Mouse (Mus musculus) midbrain, embryonic 14.5 days (tissue): ENCODE results near the gene Myo15b. TPM values are rescaled to one million over a fixed set of nuclear protein-coding genes. Genes with fewer than 3 reads are reported as not detected.

Experiments used
- ATAC-seq: fragments of 200-750 bp; cut with Nextera tagmentation; 2 replicates; pipeline ENCODE4 v1.8.0; 2017; ENCODE audit warnings: moderate number of reproducible peaks, moderate library complexity; ENCODE audit not compliant: low FRiP score, low TSS enrichment
- DNase-seq: peaks from one replicate; pipeline ENCODE4 v3.0.0-alpha.2; 2015
- H3K27ac ChIP-seq: fragments of 300-500 bp; sonication (generic); replicated peaks from 2 replicates; pipeline ENCODE4 v1.5.1; 2014; ENCODE audit warnings: mild to moderate bottlenecking, low read depth, low read length, moderate library complexity
- H3K27me3 ChIP-seq: fragments of 300-500 bp; sonication (generic); 2 replicates; pipeline ENCODE4 v1.6.1; 2014; ENCODE audit warnings: low read length, control low read depth, mixed read lengths; ENCODE audit not compliant: control insufficient read depth, insufficient read depth
- H3K36me3 ChIP-seq: fragments of 300-500 bp; sonication (generic); 2 replicates; pipeline ENCODE4 v1.6.1; 2014; ENCODE audit warnings: low read length, control low read depth; ENCODE audit not compliant: control insufficient read depth, insufficient read depth
- H3K4me1 ChIP-seq: fragments of 300-500 bp; sonication (generic); 2 replicates; pipeline ENCODE4 v1.6.1; 2014; ENCODE audit warnings: mild to moderate bottlenecking, antibody characterized with exemption, low read length, control low read depth; ENCODE audit not compliant: control insufficient read depth, insufficient read depth
- H3K4me2 ChIP-seq: fragments of 300-500 bp; sonication (generic); 2 replicates; pipeline ENCODE4 v1.6.1; 2014; ENCODE audit warnings: mild to moderate bottlenecking, low read length, moderate library complexity
- H3K4me3 ChIP-seq: fragments of 300-500 bp; sonication (generic); replicated peaks from 2 replicates; pipeline ENCODE4 v1.5.1; 2014; ENCODE audit warnings: low read depth, low read length
- H3K9ac ChIP-seq: fragments of 300-500 bp; sonication (generic); replicated peaks from 2 replicates; pipeline ENCODE4 v1.6.1; 2014; ENCODE audit warnings: mild to moderate bottlenecking, low read length, moderate library complexity
- H3K9me3 ChIP-seq: fragments of 300-500 bp; sonication (generic); 2 replicates; pipeline ENCODE4 v1.6.1; 2016; ENCODE audit warnings: low read length, control low read depth, mixed read lengths; ENCODE audit not compliant: control insufficient read depth
- WGBS: fragments of 180-500 bp; shearing (Covaris S2); extraction: QIAGEN DNeasy Blood & Tissue Kit; methylation state at CpG from one replicate; pipeline ENCODE4 v1.1.7; 2014; 5-methylcytosine and 5-hydroxymethylcytosine counted together
- polyA plus RNA-seq: library from polyadenylated mRNA; unstranded; fragments of >200 nt; fragmentation: Nextera tagmentation; extraction: Ambion mirVana; gene quantifications from 2 replicates; pipeline ENCODE4 v1.2.1, GENCODE M21; 2014

Gene Myo15b
- polyA plus RNA-seq, 1 experiment from 2014 or later, result not detected

GRCm38 (mm10) chr11:115813507-115814296 is 44.5 kb upstream of the Myo15b start, which contains the start of gene Caskin2:
Gene Caskin2 (minus strand): TSS chr11:115813639.
- peak within 1 kb of the TSS; percentile 91 for H3K9ac ChIP-seq
- H3K27ac ChIP-seq, result peak within 1 kb of the TSS; percentile 60
- under 1% methylated on average over 42 of the region's 44 CpGs for WGBS
- no peaks in the 10 kb centered on the region for H3K27me3 ChIP-seq
- peak within 1 kb of the TSS; percentile 94 for H3K4me3 ChIP-seq
- DNase-seq (peak; percentile 98), ATAC-seq (peak; percentile 92)
- no peaks in the 10 kb centered on the region for H3K9me3 ChIP-seq
- H3K36me3 ChIP-seq, result peaks cover 19% of the 10 kb centered on the region
- peaks cover 34% of the 10 kb centered on the region for H3K4me1 ChIP-seq
- peak within 1 kb of the TSS; percentile 75 for H3K4me2 ChIP-seq

- ATAC-seq (peak; percentile 60), DNase-seq (peak; percentile 92)
- Histone ChIP-seq H3K27me3 (no peaks in the 10 kb centered on the region), H3K9me3 (no peaks in the 10 kb centered on the region), H3K27ac (peak within 1 kb of the TSS; percentile 74), H3K4me1 (peaks cover 26% of the 10 kb centered on the region), H3K4me2 (peak within 1 kb of the TSS; percentile 75), H3K4me3 (peak within 1 kb of the TSS; percentile 94), H3K36me3 (peaks cover 21% of the 10 kb centered on the region), H3K9ac (peak within 1 kb of the TSS; percentile 91)
- WGBS, result under 1% methylated on average over 84 of the region's 84 CpGs
These were observed 43.4 kb upstream of the Myo15b start, which contains the start of gene Tsen54 for GRCm38 (mm10) chr11:115814605-115815450. Gene Tsen54 (plus strand): TSS chr11:115814724.

- ATAC-seq (no peak), DNase-seq (no peak)
- H3K27ac ChIP-seq, result no peak overlapping the region
- no peak overlapping the region for H3K9ac ChIP-seq
- peaks cover 44% of the 10 kb centered on the region for H3K36me3 ChIP-seq
- no peak overlapping the region for H3K4me3 ChIP-seq
- 89% methylated on average over 5 of the region's 5 CpGs for WGBS
- no peak overlapping the region for H3K4me2 ChIP-seq
- H3K9me3 ChIP-seq, result no peaks in the 10 kb centered on the region
- H3K4me1 ChIP-seq, result peaks cover 21% of the 10 kb centered on the region
- no peaks in the 10 kb centered on the region for H3K27me3 ChIP-seq
These were observed 40.9 kb upstream of the Myo15b start for GRCm38 (mm10) chr11:115817331-115817730.

- H3K9ac ChIP-seq, result no peak overlapping the region
- DNase-seq (no peak), ATAC-seq (no peak)
- H3K9me3 ChIP-seq, result no peaks in the 10 kb centered on the region
- no peak overlapping the region for H3K4me3 ChIP-seq
- H3K4me1 ChIP-seq, result peaks cover 21% of the 10 kb centered on the region
- no peak overlapping the region for H3K27ac ChIP-seq
- peaks cover 50% of the 10 kb centered on the region for H3K36me3 ChIP-seq
- H3K4me2 ChIP-seq, result no peak overlapping the region
- 88% methylated on average over 16 of the region's 16 CpGs for WGBS
- H3K27me3 ChIP-seq, result peaks cover 16% of the 10 kb centered on the region
These were observed 38.1 kb upstream of the Myo15b start for GRCm38 (mm10) chr11:115819915-115820623.

- DNase-seq (no peak), ATAC-seq (no peak)
- Histone ChIP-seq H3K36me3 (peaks cover 50% of the 10 kb centered on the region), H3K9me3 (no peaks in the 10 kb centered on the region), H3K4me3 (no peak overlapping the region), H3K4me2 (no peak overlapping the region), H3K27me3 (peaks cover 25% of the 10 kb centered on the region), H3K4me1 (peaks cover 12% of the 10 kb centered on the region), H3K9ac (no peak overlapping the region), H3K27ac (no peak overlapping the region)
- 83% methylated on average over 4 of the region's 4 CpGs for WGBS
These were observed 37.2 kb upstream of the Myo15b start for GRCm38 (mm10) chr11:115821001-115821400.

- Histone ChIP-seq H3K36me3 (peaks cover 34% of the 10 kb centered on the region), H3K4me2 (peak within 1 kb of the TSS; percentile 93), H3K9ac (peak within 1 kb of the TSS; percentile 36), H3K9me3 (no peaks in the 10 kb centered on the region), H3K4me3 (peak within 1 kb of the TSS; percentile 48), H3K27me3 (peaks cover 26% of the 10 kb centered on the region), H3K27ac (no peak within 1 kb of the TSS), H3K4me1 (peaks cover 11% of the 10 kb centered on the region)
- ATAC-seq, result peak; percentile 86
- peak; percentile 88 for DNase-seq
- under 1% methylated on average over 87 of the region's 87 CpGs for WGBS
These were observed 34.1 kb upstream of the Myo15b start, which contains the start of gene Llgl2 for GRCm38 (mm10) chr11:115823774-115824740. Gene Llgl2 (plus strand): TSS chr11:115824049.

- Histone ChIP-seq H3K27ac (no peak overlapping the region), H3K27me3 (peaks cover 26% of the 10 kb centered on the region), H3K4me1 (peaks cover 11% of the 10 kb centered on the region), H3K9ac (no peak overlapping the region), H3K4me2 (peak overlapping the region; percentile 93; the same call in 1 of the 2 replicates), H3K9me3 (no peaks in the 10 kb centered on the region), H3K36me3 (peaks cover 32% of the 10 kb centered on the region), H3K4me3 (no peak overlapping the region; the same call in 1 of the 2 replicates)
- 17% methylated on average over 11 of the region's 11 CpGs for WGBS
- ATAC-seq (no peak), DNase-seq (no peak)
These were observed 33.4 kb upstream of the Myo15b start for GRCm38 (mm10) chr11:115824813-115825212.
